Mouse (Mus musculus) cerebral cortex, adult 2 months (tissue): ENCODE results near the gene Snd1.

Experiments used
- WGBS: fragments of 180-500 bp; shearing (Covaris S2); methylation state at CpG from one replicate; pipeline ENCODE4 v1.1.7; 2018; 5-methylcytosine and 5-hydroxymethylcytosine counted together

The Snd1 gene

GRCm38 (mm10) chr6:28549374-28549773, 74.4 kb downstream of the Snd1 start:
- WGBS = 58% methylated on average over 2 of the region's 2 CpGs

DNA sequence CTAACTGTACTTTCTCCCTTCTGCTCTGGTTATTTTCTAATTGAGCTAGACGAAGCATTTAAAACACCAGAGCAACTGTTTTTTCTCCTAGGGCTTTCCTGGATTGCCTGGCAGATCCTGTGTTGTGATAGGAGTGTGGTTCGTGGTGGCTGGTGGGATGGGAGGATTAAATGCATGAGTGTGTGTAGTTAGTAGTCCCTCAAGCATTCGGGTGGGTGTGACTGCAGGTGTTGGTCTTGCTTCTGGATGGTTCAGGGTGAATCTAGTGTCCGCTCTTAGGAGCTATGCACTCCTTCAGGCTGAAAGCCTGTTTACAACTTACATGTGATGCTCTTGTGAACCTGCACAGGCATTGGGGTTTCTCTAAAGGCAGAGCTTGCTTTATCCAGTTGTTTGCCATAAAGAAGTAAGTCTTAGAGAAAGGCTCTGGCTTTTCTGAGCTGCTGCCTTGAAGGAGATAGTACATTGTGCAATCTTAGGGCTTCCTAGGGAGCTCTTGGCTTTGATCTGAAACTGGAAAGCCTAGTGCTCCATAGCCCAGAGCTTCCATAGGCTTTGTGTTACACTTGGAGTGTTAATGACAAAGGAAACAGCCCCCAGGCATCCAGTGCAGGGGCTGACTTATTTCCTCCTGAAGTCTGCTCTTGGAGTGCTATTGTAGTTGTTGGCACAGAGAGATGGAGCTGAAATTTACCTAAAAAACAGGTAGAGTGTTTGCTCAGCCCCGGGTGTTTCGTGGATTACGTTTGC, 75.5 kb downstream of the Snd1 start:
- 62% methylated on average over 7 of the region's 7 CpGs for WGBS

DNA sequence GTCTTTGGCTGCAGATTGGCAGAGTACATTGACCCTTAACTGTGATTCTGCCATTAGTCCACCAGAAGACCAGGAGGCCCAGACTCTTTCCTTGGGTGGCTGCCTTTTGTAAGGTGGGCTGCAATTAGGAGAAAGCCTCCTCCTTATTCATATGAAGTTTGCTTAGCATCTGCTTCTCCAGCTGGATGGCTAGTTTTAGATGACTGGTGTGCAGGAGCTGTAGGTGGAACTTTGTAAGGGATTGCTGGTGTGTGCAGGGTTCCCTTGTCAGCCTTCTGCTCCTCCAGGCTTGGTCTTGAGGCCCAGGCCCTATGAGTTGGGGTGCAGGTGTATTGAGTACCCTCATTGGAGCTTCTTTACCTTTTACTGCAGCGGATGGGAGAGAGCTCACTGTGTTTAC, 79.5 kb downstream of the Snd1 start:
- 87% methylated on average over 1 of the region's 1 CpGs for WGBS

- 36% methylated on average over 6 of the region's 6 CpGs for WGBS
These were observed 80.1 kb downstream of the Snd1 start for GRCm38 (mm10) chr6:28555002-28555401.

DNA sequence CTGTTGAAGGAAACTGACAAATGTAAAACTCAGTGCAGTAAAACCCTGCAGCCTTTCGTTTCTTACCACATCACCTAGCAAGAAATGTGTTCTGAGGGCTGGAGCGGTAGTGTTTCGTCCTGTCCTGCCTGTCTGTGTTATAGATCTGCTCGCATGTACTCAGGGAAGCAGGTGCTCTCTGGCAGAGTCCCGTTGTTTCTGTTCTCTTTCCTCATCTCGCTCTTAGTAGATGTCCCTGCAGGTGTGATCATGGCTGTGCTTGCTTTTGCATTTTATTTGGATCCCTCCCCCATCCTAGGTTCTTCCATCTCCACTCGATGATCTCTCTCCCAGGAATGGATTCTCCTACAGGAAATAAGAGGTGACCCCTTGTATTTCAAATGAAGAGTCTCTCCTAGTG, 80.5 kb downstream of the Snd1 start:
- 65% methylated on average over 7 of the region's 7 CpGs for WGBS

DNA sequence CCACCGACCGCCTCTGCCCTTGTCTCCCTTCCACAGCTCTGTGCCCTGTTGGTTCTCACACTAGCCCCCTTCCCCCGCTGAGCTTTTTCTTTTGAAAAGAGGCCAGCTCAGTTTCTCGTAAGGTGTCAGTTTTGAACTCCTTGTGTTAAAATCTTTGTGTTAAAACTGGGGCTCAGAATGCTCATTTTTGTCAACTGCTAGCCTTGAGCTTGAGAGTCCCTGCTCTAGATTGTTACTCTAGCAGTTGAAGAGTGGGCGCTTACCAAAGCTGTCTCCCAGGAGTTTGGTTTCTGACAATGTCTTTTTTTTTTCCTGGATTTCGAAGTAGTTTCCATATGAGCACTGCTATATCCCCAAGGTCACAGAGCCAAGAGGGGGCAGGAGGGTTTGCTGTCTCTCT, 82.8 kb downstream of the Snd1 start:
- 60% methylated on average over 6 of the region's 6 CpGs for WGBS

GRCm38 (mm10) chr6:28559419-28559818, 84.5 kb downstream of the Snd1 start:
- WGBS = 95% methylated on average over 2 of the region's 2 CpGs

- WGBS = 57% methylated on average over 5 of the region's 5 CpGs
These were observed 86.5 kb downstream of the Snd1 start for GRCm38 (mm10) chr6:28561291-28561995.

GRCm38 (mm10) chr6:28562323-28563044, 87.5 kb downstream of the Snd1 start:
- 81% methylated on average over 4 of the region's 4 CpGs for WGBS

- WGBS = 81% methylated on average over 6 of the region's 6 CpGs
These were observed 93.0 kb downstream of the Snd1 start for GRCm38 (mm10) chr6:28567978-28568377.

DNA sequence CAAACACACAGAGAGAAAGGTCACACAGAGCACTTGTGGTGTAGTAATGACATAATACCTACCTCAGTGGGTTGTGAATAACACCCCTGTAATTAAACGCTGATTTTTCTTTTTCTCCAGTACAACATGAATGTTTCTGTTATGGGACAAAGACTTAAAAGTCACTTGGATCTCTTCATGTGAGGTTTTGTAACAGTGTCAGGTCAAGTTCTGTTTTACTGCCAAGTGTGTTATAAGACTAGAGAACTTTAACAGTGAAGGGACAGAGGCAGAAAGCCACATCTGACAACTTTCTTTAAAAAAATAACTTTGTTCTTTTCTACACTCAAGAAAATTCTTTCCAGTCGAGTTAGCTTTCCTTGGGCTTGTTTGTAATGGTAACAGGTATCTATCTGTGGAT, 97.0 kb downstream of the Snd1 start:
- WGBS = 84% methylated on average over 2 of the region's 2 CpGs

- 47% methylated on average over 11 of the region's 11 CpGs for WGBS
These were observed 98.2 kb downstream of the Snd1 start for GRCm38 (mm10) chr6:28572991-28573759.

DNA sequence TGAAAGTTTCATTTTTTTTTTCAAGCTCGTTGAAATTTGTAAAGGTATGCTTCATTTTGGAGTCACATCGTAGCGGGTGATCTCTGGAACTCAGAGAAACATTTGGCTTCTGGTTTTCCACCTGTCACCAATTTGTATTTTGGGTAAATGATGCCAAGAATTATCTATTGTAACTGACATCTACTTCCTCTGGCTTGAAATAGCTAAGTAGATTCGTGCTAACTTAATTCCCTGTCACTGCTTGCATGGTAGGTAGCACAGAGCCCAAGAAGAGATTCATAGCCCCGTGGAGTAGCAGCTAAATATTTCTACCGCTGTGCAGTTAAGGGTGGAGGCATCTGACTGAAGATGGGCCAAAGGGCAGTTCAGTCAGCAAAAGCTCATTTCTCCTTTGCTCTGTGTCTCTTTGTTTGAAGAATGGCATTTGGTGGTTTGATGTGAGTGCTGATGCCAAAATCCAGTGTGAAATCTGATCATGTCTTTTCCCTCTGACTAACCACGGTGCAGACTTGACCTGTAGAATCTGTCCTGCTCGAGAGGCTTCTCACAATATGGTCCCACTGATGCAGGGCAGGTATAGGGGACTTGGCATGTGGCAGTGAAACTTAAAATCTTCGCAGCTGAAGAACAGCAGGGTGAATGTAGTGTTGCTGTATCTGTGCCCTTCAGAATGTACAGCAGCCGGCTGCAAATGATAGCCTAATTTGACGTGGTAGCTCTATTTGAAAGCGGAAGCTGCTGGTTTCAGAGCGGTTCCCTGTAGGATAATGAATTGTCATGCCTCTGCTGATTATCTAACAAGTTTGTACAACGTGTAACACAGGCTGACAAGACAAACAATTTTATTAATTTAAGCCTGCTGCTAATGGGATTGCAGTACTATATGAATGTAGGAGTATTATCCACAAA, 101.7 kb downstream of the Snd1 start:
- 65% methylated on average over 14 of the region's 14 CpGs for WGBS

DNA sequence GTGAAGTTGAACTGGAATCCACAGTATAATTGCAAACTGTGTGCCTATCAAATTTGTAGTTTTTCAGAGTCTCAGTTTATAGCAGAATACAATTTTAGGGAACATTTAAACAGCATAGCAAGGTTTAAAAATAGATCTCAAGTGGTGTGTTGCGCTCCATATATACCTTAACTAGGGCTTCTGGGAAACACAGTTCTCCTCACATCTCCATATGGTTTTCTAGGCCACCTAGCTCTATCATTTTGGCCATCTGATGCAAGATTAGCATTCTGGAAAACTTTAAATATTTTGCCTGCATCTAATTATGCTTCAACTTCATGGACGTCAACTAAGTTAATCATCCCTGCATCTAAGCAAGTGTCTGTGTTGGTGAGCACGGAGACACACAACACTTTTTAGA, 107.9 kb downstream of the Snd1 start:
- 59% methylated on average over 3 of the region's 3 CpGs for WGBS

GRCm38 (mm10) chr6:28583399-28583798, 108.5 kb downstream of the Snd1 start:
- WGBS = 77% methylated on average over 2 of the region's 2 CpGs

- 82% methylated on average over 3 of the region's 3 CpGs for WGBS
These were observed 111.9 kb downstream of the Snd1 start for GRCm38 (mm10) chr6:28586806-28587205.

- 56% methylated on average over 5 of the region's 5 CpGs for WGBS
These were observed 113.7 kb downstream of the Snd1 start for GRCm38 (mm10) chr6:28588494-28589171.

DNA sequence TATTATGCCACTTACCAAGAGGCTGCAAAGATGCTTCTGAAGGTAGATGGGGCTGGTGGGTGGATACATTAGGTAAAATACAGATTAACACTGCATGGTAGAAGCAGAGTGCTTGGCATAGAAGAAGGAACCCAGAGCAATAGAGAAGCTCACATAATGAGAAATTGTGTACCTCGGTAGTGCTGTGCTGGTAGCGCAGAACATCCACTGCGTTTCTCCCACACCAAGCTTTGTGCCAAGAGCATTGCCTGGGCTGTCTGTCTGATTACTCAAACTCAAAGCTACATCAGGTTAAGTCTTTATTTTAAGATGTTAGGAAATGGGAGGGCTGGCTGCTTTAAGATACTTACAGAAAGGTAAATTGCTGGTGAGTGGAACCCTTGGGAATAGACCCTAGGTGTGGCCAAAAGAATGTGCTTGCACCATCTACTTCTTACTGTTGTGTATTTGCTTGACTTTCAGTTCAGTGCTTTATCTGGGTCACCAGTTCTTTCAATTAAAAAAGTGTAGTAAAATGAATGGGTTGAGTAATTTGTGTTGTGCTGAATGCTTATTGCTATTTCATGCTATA, 117.5 kb downstream of the Snd1 start:
- WGBS = 42% methylated on average over 3 of the region's 3 CpGs

DNA sequence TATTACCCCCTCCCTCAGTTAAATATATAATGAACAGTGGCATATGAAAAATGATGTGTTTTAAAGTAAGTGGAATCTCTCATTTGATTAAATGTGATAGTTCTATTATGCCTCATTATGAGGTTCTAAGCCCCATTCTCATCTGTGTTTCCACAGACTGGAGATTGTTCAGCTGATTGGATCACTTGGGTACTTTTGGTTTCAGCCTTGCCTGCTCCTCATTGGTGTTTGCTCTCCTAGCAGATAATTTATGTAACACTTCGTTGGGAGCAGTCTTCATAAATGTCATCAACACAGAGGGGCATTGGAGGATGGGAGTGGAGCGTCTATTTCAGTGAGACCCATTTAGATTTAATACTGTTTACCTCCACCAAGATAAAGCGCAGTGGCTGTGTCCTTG, 118.8 kb downstream of the Snd1 start:
- 81% methylated on average over 3 of the region's 3 CpGs for WGBS

DNA sequence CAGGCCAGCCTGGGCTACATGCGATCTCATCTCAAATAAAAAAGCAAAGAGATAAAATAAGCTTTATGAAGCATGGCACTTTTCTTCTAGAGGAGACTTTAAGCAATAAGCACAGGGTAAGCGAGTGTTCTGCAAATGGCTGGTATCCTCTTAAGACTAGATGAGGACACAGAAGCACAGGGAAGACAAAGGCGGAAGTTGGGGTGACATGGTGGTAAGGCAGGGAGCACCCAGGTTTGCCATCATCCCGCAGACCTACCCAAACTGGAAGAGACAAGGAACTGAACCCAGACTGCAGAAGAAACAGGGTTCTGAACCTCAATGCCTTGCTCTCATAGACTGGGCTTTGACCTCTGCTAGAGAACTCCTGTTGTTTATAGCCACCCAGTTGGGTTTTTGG, 119.8 kb downstream of the Snd1 start:
- WGBS = 95% methylated on average over 4 of the region's 4 CpGs
